Mouse (Mus musculus) CD4-positive helper T cell, adult 2 months (primary cell): ENCODE results near the gene Cmip.
"Not testable (repeated sequence)": the region's sequence is repeated elsewhere in the genome, so short reads cannot be mapped to it uniquely, and the experiment has no call there.

ENCODE experiments used
- DNase-seq: peaks from one replicate; pipeline ENCODE4 v3.0.0-alpha.2; 2012; ENCODE audit warnings: low read depth, missing footprints, low spot score

Cmip gene

GRCm38 (mm10) chr8:117417830-117418229 is 161.0 kb downstream of the Cmip start:
- no peak for DNase-seq

GRCm38 (mm10) chr8:117420841-117421534 is 164.1 kb downstream of the Cmip start:
- DNase-seq, result no peak

GRCm38 (mm10) chr8:117421838-117422237 is 165.0 kb downstream of the Cmip start:
- no peak for DNase-seq

GRCm38 (mm10) chr8:117422343-117422742 is 165.5 kb downstream of the Cmip start:
- DNase-seq, result no peak

GRCm38 (mm10) chr8:117423029-117423428 is 166.2 kb downstream of the Cmip start:
- DNase-seq, result no peak

- DNase-seq, result not testable (repeated sequence)
Observed at GRCm38 (mm10) chr8:117427816-117428215, 171.0 kb downstream of the Cmip start.

- DNase-seq, result no peak
Observed at GRCm38 (mm10) chr8:117428524-117429162, 171.8 kb downstream of the Cmip start.

GRCm38 (mm10) chr8:117430624-117431023 is 173.8 kb downstream of the Cmip start:
- DNase-seq, result no peak

- no peak for DNase-seq
Observed at GRCm38 (mm10) chr8:117431554-117431953, 174.7 kb downstream of the Cmip start.

- DNase-seq, result no peak
Observed at GRCm38 (mm10) chr8:117432111-117432510, 175.2 kb downstream of the Cmip start.

GRCm38 (mm10) chr8:117433968-117434367 is 177.1 kb downstream of the Cmip start:
- no peak for DNase-seq

- DNase-seq, result no peak
Observed at GRCm38 (mm10) chr8:117436786-117437185, 179.9 kb downstream of the Cmip start.

GRCm38 (mm10) chr8:117437616-117438015 is 180.8 kb downstream of the Cmip start:
- no peak for DNase-seq

GRCm38 (mm10) chr8:117440317-117440716 is 183.5 kb downstream of the Cmip start:
- no peak for DNase-seq

GRCm38 (mm10) chr8:117440759-117441158 is 183.9 kb downstream of the Cmip start:
- no peak for DNase-seq

GRCm38 (mm10) chr8:117445507-117445906 is 188.6 kb downstream of the Cmip start:
- no peak for DNase-seq

- no peak for DNase-seq
Observed at GRCm38 (mm10) chr8:117446344-117446997, 189.6 kb downstream of the Cmip start.

GRCm38 (mm10) chr8:117451072-117451471 is 194.2 kb downstream of the Cmip start:
- no peak for DNase-seq

- DNase-seq, result no peak
Observed at GRCm38 (mm10) chr8:117453974-117454373, 197.1 kb downstream of the Cmip start.

- no peak for DNase-seq
Observed at GRCm38 (mm10) chr8:117454516-117455116, 197.8 kb downstream of the Cmip start.

- DNase-seq, result no peak
Observed at GRCm38 (mm10) chr8:117455701-117456100, 198.8 kb downstream of the Cmip start.

GRCm38 (mm10) chr8:117458440-117458839 is 201.6 kb downstream of the Cmip start:
- no peak for DNase-seq
